Mouse (Mus musculus) layer of hippocampus, postnatal 10 days (tissue): Measurements from ENCODE around the gene C1qc. TPM values are rescaled to one million over a fixed set of nuclear protein-coding genes. Genes with fewer than 3 reads are reported as not detected.

ENCODE experiments used
- DNase-seq, 2 experiments: peaks; one replicate each; pipeline ENCODE4 v3.0.0; 2021; ENCODE audit warnings: low spot score in 2 of 2
- total RNA-seq, 2 experiments: library from RNA; stranded (reverse); gene quantifications; 2 replicates each; pipeline ENCODE4 v1.2.3; 2021

C1qc gene
- total RNA-seq, 2 experiments from 2014 or later, result 33.6 to 33.7 TPM

GRCm38 (mm10) chr4:136852989-136853388 lies 39.9 kb downstream of the C1qc start:
- no peak for DNase-seq

GRCm38 (mm10) chr4:136852119-136852518 lies 40.7 kb downstream of the C1qc start:
- DNase-seq, result no peak

- no peak for DNase-seq
Measured at GRCm38 (mm10) chr4:136848565-136848964, 44.3 kb downstream of the C1qc start.

- DNase-seq, result no peak
Measured at GRCm38 (mm10) chr4:136847166-136847565, 45.7 kb downstream of the C1qc start.

- DNase-seq, result no peak
Measured at GRCm38 (mm10) chr4:136842802-136843201, 50.1 kb downstream of the C1qc start.

- DNase-seq, result no peak
Measured at GRCm38 (mm10) chr4:136842033-136842432, 50.8 kb downstream of the C1qc start.

GRCm38 (mm10) chr4:136841056-136841455 lies 51.8 kb downstream of the C1qc start:
- DNase-seq, result peak; percentile 90 to 92

Other genes starting within 250 kb of the C1qc start
- gene Ephb2, start 57.1 kb downstream of the C1qc start, total RNA-seq, result 10 to 100 TPM; 55.1 to 57.0 TPM
- 10 to 100 TPM; 32.3 to 35.4 TPM for gene C1qb, start 6.9 kb downstream of the C1qc start, total RNA-seq
- 10 to 100 TPM; 30.6 to 32.0 TPM for gene C1qa, start 5.7 kb upstream of the C1qc start, total RNA-seq
- gene Epha8, start 63.8 kb upstream of the C1qc start, total RNA-seq, result 10 to 100 TPM in 1 of 2 experiments, 1 to 10 TPM in 1; 9.5 to 10.6 TPM
- 1 to 10 TPM; 6.6 to 7.7 TPM for gene Zbtb40, start 155.7 kb upstream of the C1qc start, total RNA-seq